Comparison of ENCODE assay signal across 8 mouse cellular contexts in genomic region chr3:89227307-89228179, GRCm38 (mm10). TPM values are rescaled to one million over a fixed set of nuclear protein-coding genes. Genes with fewer than 3 reads are reported as not detected.
DNase-seq lines count a peak whose midpoint lies in the region; ATAC-seq and TF ChIP-seq lines count a peak whose summit lies in the region.

No protein-coding gene starts in this region.

- no peaks in the 10 kb centered on the region for H3K36me3 ChIP-seq in hindbrain, embryonic 14.5 days (replicated peaks; ENCODE audit: control insufficient read depth, insufficient read depth)

- peak overlapping the region; percentile 81 for H3K27ac ChIP-seq in hindbrain, embryonic 14.5 days

- H3K4me3 ChIP-seq in hindbrain, embryonic 14.5 days (replicated peaks; ENCODE audit: low read length), result peak overlapping the region; percentile 38

- peaks cover 35% of the 10 kb centered on the region for H3K4me1 ChIP-seq in hindbrain, embryonic 14.5 days (replicated peaks; ENCODE audit: control insufficient read depth, insufficient read depth, low read length)

- POLR2A ChIA-PET in Patski (lab: Charles Lee), result no interaction called here

- H3K9ac ChIP-seq in hindbrain, embryonic 14.5 days, result peak overlapping the region; percentile 66

- no peaks in the 10 kb centered on the region for H3K27me3 ChIP-seq in Patski
- no peaks in the 10 kb centered on the region for H3K27me3 ChIP-seq in hindbrain, embryonic 14.5 days (ENCODE audit: control insufficient read depth, insufficient read depth, low read length)

- no peaks in the 10 kb centered on the region for H3K9me3 ChIP-seq in hindbrain, embryonic 14.5 days (ENCODE audit: control insufficient read depth, low read length)

- CTCF ChIA-PET in Patski (lab: Charles Lee), result interaction anchor here (1.3 to 1.5 kb wide), 3 partner anchors 12 to 126 kb away, joined by 3 to 6 read pairs (median 4); partner anchors contain the start of genes Fdps, Gm43738 and Thbs3

- H3K4me2 ChIP-seq in hindbrain, embryonic 14.5 days (replicated peaks), result peak overlapping the region; percentile 56

- WGBS in hindbrain, embryonic 14.5 days, result 2% methylated on average over 41 of the region's 41 CpGs

- in situ Hi-C loops in Patski (cut with MboI; ENCODE audit: low pct_unique_long_range_greater_than_20kb), result no loop called here

- ATAC-seq in Patski, result peak; percentile 55
- ATAC-seq in hindbrain, embryonic 14.5 days (ENCODE audit: low FRiP score), result peak; percentile 67

- TF ChIP-seq CTCF in Patski (IDR thresholded peaks at IDR 0.05), result no peak

- DNase-seq in Patski (ENCODE audit: low read depth, low spot score), result peak; percentile 88
- DNase-seq in cerebellum, postnatal 36 days, result peak; percentile 41 to 54
- DNase-seq in frontal cortex, postnatal 25 days (ENCODE audit: low spot score in 2 of 2), result peak; percentile 77 to 80
- peak; percentile 90 for DNase-seq in hindbrain, embryonic 14.5 days (ENCODE audit: low spot score)
- DNase-seq in layer of hippocampus, postnatal 36 days, result peak; percentile 91 to 93
- DNase-seq in lung, postnatal 10 days, result peak; percentile 95
- peak; percentile 83 for DNase-seq in ovary, postnatal 10 days (ENCODE audit: low spot score)
- DNase-seq in urinary bladder, postnatal 14 days (ENCODE audit: low spot score), result peak; percentile 87

RNA-seq across cellular contexts. Expression of gene Mtx1, which starts 0.7 kb away (rescaled TPM):
- 215 TPM for polyA plus RNA-seq in Patski (2021)
- 144 and 148 TPM in 2 replicates for polyA plus RNA-seq in hindbrain, embryonic 14.5 days (2014; fragmentation: Nextera tagmentation; extraction: Ambion mirVana)
- 10 to 100 TPM; 89.5 to 93.8 TPM for total RNA-seq in layer of hippocampus, postnatal 36 days (2021)

RNA-seq across cellular contexts. Expression of gene Muc1, which starts 1.3 kb away (rescaled TPM):
- polyA plus RNA-seq in Patski (2021), result 10.3 TPM
- 0.47 and 0.52 TPM in 2 replicates for polyA plus RNA-seq in hindbrain, embryonic 14.5 days (2014; fragmentation: Nextera tagmentation; extraction: Ambion mirVana)
- total RNA-seq in layer of hippocampus, postnatal 36 days (2021), result 1 to 10 TPM in 1 of 2 experiments, under 1 TPM in 1; 0.61 to 1.0 TPM

RNA-seq across cellular contexts. Expression of gene Thbs3, which starts 12.6 kb away (rescaled TPM):
- 86.6 TPM for polyA plus RNA-seq in Patski (2021)
- polyA plus RNA-seq in hindbrain, embryonic 14.5 days (2014; fragmentation: Nextera tagmentation; extraction: Ambion mirVana), result 29.0 and 31.0 TPM in 2 replicates
- 10 to 100 TPM; 37.7 to 38.1 TPM for total RNA-seq in layer of hippocampus, postnatal 36 days (2021)

RNA-seq across cellular contexts. Expression of gene Krtcap2, which starts 18.2 kb away (rescaled TPM):
- 236 TPM for polyA plus RNA-seq in Patski (2021)
- polyA plus RNA-seq in hindbrain, embryonic 14.5 days (2014; fragmentation: Nextera tagmentation; extraction: Ambion mirVana), result 209 and 224 TPM in 2 replicates
- 10 to 100 TPM; 71.4 to 86.2 TPM for total RNA-seq in layer of hippocampus, postnatal 36 days (2021)

RNA-seq across cellular contexts. Expression of gene Trim46, which starts 18.6 kb away (rescaled TPM):
- polyA plus RNA-seq in Patski (2021), result 57.5 TPM
- polyA plus RNA-seq in hindbrain, embryonic 14.5 days (2014; fragmentation: Nextera tagmentation; extraction: Ambion mirVana), result 65.8 and 66.5 TPM in 2 replicates
- total RNA-seq in layer of hippocampus, postnatal 36 days (2021), result 10 to 100 TPM; 86.7 to 93.7 TPM

Comparison
In these comparisons a context has a peak if more than half of its experiments do, and no peak if none do; other contexts are left out.
1. Peak in every context shown above with its lines: DNase-seq, ATAC-seq, H3K4me3 ChIP-seq and H3K27ac ChIP-seq.